Mouse (Mus musculus) heart, postnatal 25 days (tissue): ENCODE results near the gene Bst1. TPM values are rescaled to one million over a fixed set of nuclear protein-coding genes. Genes with fewer than 3 reads are reported as not detected.

Experiments used
- total RNA-seq, 2 experiments: library from RNA; stranded (reverse); gene quantifications; 2 replicates each; pipeline ENCODE4 v1.2.3; 2021

Bst1 gene
- total RNA-seq, 2 experiments from 2014 or later = 1.8 to 2.6 TPM

Other genes starting within 250 kb of the Bst1 start
- 10 to 100 TPM; 11.1 to 13.4 TPM for gene Cc2d2a, start 156.5 kb upstream of the Bst1 start, total RNA-seq
- gene Fbxl5, start 2.8 kb downstream of the Bst1 start, total RNA-seq = 10 to 100 TPM; 30.4 to 32.2 TPM
- 1 to 10 TPM; 7.9 to 8.5 TPM for gene Cd38, start 49.7 kb downstream of the Bst1 start, total RNA-seq
- 1 to 10 TPM; 5.8 to 9.1 TPM for gene Gm7879, start 94.3 kb downstream of the Bst1 start, total RNA-seq
- gene Fgfbp1, start 162.9 kb downstream of the Bst1 start, total RNA-seq = under 1 TPM; 0.22 to 0.29 TPM